Mouse (Mus musculus) limb, embryonic 14.5 days (tissue): ENCODE data around the gene Olfr1047. TPM values are rescaled to one million over a fixed set of nuclear protein-coding genes. Genes with fewer than 3 reads are reported as not detected.
"Not testable (repeated sequence)": the region's sequence is repeated elsewhere in the genome, so short reads cannot be mapped to it uniquely, and the experiment has no call there.

Source experiments
- ATAC-seq: fragments of 200-750 bp; cut with Nextera tagmentation; 2 replicates; pipeline ENCODE4 v1.8.0; 2017; ENCODE audit warnings: low read depth, moderate number of reproducible peaks, moderate TSS enrichment; ENCODE audit not compliant: low FRiP score
- DNase-seq: peaks from one replicate; pipeline ENCODE4 v3.0.0-alpha.2; 2015; ENCODE audit warnings: low spot score
- H3K27ac ChIP-seq: fragments of 300-500 bp; sonication (generic); replicated peaks from 2 replicates; pipeline ENCODE4 v1.5.1; 2014; ENCODE audit warnings: low read depth, mild to moderate bottlenecking, low read length, moderate library complexity, mixed read lengths
- H3K27me3 ChIP-seq: fragments of 300-500 bp; sonication (generic); 2 replicates; pipeline ENCODE4 v1.6.1; 2014; ENCODE audit warnings: low read length, mixed read lengths; ENCODE audit not compliant: control insufficient read depth, insufficient read depth
- H3K36me3 ChIP-seq: fragments of 300-500 bp; sonication (generic); 2 replicates; pipeline ENCODE4 v1.6.1; 2014; ENCODE audit warnings: mild to moderate bottlenecking, low read length, moderate library complexity, mixed read lengths; ENCODE audit not compliant: control insufficient read depth, insufficient read depth
- H3K4me1 ChIP-seq: fragments of 300-500 bp; sonication (generic); 2 replicates; pipeline ENCODE4 v1.6.1; 2014; ENCODE audit warnings: antibody characterized with exemption, low read length, mixed read lengths; ENCODE audit not compliant: control insufficient read depth, insufficient read depth
- H3K4me2 ChIP-seq: fragments of 300-500 bp; sonication (generic); replicated peaks from 2 replicates; pipeline ENCODE4 v1.6.1; 2014; ENCODE audit warnings: low read depth, mild to moderate bottlenecking, low read length, moderate library complexity; ENCODE audit not compliant: severe bottlenecking
- H3K4me3 ChIP-seq: fragments of 300-500 bp; sonication (generic); replicated peaks from 2 replicates; pipeline ENCODE4 v1.5.1; 2014; ENCODE audit warnings: low read length
- H3K9ac ChIP-seq: fragments of 300-500 bp; sonication (generic); 2 replicates; pipeline ENCODE4 v1.6.1; 2014; ENCODE audit warnings: mild to moderate bottlenecking, low read depth, low read length, moderate library complexity; ENCODE audit not compliant: severe bottlenecking
- H3K9me3 ChIP-seq: fragments of 300-500 bp; sonication (generic); 2 replicates; pipeline ENCODE4 v1.6.1; 2016; ENCODE audit warnings: low read length; ENCODE audit not compliant: control insufficient read depth
- POLR2A ChIP-seq: fragments of 200-500 bp; IDR thresholded peaks from 2 replicates; pipeline ENCODE4 v1.8.0; 2012; ENCODE audit warnings: inconsistent platforms, mild to moderate bottlenecking, moderate library complexity, borderline replicate concordance; ENCODE audit not compliant: insufficient read depth, insufficient read length; ENCODE audit errors: extremely low read depth
- WGBS: fragments of 180-500 bp; shearing (Covaris S2); extraction: QIAGEN DNeasy Blood & Tissue Kit; methylation state at CpG from one replicate; pipeline ENCODE4 v1.1.7; 2014; 5-methylcytosine and 5-hydroxymethylcytosine counted together
- polyA plus RNA-seq, 2 experiments: library from polyadenylated mRNA; depleted of rRNA in 1 of 2; stranded (reverse) in 1 of 2; unstranded in 1 of 2; fragments of >200 nt; fragmentation: Nextera tagmentation in 1 of 2; extraction: Ambion mirVana in 1 of 2; gene quantifications; 2 replicates each; pipeline versions ENCODE4 v1.2.1 to v1.2.3; 2012 to 2014

Olfr1047 gene
- not detected in 2 replicates for polyA plus RNA-seq (2012; rRNA removed)
- not detected in 2 replicates for polyA plus RNA-seq (2014; fragmentation: Nextera tagmentation; extraction: Ambion mirVana)

DNA sequence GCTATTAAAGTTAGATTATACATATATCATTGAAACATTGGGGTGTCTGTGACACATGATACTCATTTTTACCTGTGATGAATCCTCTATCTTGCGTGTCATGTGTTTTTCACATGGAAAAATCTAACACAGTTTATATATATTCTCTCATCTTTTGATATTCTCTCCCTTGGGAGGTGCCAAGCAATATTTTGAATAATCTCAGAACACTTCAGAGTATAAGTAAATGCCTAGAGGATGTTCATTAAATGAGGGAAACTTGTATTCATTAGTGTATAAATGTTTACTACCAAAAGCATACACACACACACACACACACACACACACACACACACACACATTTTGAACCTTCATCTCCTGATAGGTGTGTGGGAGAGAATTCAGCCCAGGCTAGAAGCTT lies at the start of gene Olfr1047:
Gene Olfr1047, minus strand, starts transcription at position 101 of the 400 bp plus-strand sequence.
- Histone ChIP-seq H3K36me3 (no peaks in the 10 kb centered on the region), H3K4me3 (no peak within 1 kb of the TSS), H3K4me1 (no peaks in the 10 kb centered on the region), H3K9me3 (no peaks in the 10 kb centered on the region), H3K4me2 (no peak within 1 kb of the TSS), H3K27ac (no peak within 1 kb of the TSS), H3K9ac (no peak within 1 kb of the TSS), H3K27me3 (no peaks in the 10 kb centered on the region)
- 89% methylated on average over 1 of the region's 1 CpGs for WGBS
- no peak for TF ChIP-seq POLR2A
- no peak for ATAC-seq
- no peak for DNase-seq

- H3K4me2 ChIP-seq, H3K36me3 ChIP-seq, H3K27ac ChIP-seq, H3K4me1 ChIP-seq, H3K27me3 ChIP-seq, H3K4me3 ChIP-seq, H3K9me3 ChIP-seq, DNase-seq, H3K9ac ChIP-seq, ATAC-seq: not testable (repeated sequence)
These were observed 47.8 kb upstream of the Olfr1047 start, which contains the start of gene Olfr1051 for GRCm38 (mm10) chr2:86278988-86279387. TSS of gene Olfr1051 (minus strand) at chr2:86279088.

- DNase-seq, ATAC-seq, H3K9me3 ChIP-seq, H3K4me2 ChIP-seq, H3K4me1 ChIP-seq, H3K9ac ChIP-seq, H3K36me3 ChIP-seq, H3K27me3 ChIP-seq, H3K27ac ChIP-seq, H3K4me3 ChIP-seq: not testable (repeated sequence)
These were observed 27.0 kb upstream of the Olfr1047 start, which contains the start of gene Olfr1049 for GRCm38 (mm10) chr2:86258228-86258627. TSS of gene Olfr1049 (minus strand) at chr2:86258328.

DNA sequence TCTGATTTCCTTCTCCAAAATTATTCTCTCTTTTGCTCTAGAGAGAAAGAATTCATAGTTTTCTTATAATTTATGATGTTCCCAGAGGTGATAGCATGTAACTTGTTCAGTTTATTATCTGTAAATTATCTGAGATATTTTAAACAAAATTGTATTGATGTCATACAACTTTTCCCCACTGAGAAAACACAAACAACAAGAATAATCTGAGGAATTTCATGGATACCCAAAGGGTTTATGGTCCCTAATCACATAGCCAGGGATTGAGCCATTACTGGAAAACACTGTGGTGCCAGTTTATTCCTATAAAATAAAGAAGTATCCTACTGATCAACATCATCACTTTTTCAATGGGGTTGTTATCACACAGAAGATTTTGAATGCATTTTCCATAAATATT lies 9.0 kb upstream of the Olfr1047 start, which contains the start of gene Olfr1048:
Gene Olfr1048, minus strand, starts transcription at position 101 of the 400 bp plus-strand sequence.
- Histone ChIP-seq H3K27ac (no peak within 1 kb of the TSS), H3K4me2 (no peak within 1 kb of the TSS), H3K36me3 (no peaks in the 10 kb centered on the region), H3K4me1 (no peaks in the 10 kb centered on the region), H3K9me3 (no peaks in the 10 kb centered on the region), H3K27me3 (no peaks in the 10 kb centered on the region), H3K9ac (no peak within 1 kb of the TSS), H3K4me3 (no peak within 1 kb of the TSS)
- TF ChIP-seq POLR2A = no peak
- ATAC-seq = no peak
- DNase-seq = no peak

DNA sequence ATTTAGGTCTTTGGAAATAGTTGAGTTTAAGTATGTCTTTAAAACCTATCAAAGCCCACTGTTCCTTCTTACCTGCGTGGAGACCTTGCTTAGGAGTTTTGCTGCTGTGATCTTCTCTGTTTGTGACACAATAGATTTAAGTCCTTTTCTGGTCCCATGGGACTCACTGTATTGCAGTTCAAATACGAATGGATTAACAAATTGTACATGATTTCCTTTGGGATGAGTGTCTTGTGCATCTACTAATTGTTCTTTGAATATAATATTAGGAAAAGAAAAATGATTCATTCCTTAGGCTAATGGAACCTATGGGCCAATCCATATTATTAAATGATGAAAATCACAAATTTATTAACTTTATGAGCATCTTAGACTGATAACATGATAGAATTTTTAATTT lies 12.0 kb downstream of the Olfr1047 start, which contains the start of gene Olfr1046:
Gene Olfr1046, minus strand, starts transcription at position 101 of the 400 bp plus-strand sequence.
- 70% methylated on average over 2 of the region's 2 CpGs for WGBS
- no peak within 1 kb of the TSS for H3K27ac ChIP-seq

GRCm38 (mm10) chr2:86202909-86203308 lies 28.3 kb downstream of the Olfr1047 start, which contains the start of gene Olfr1045:
TSS of gene Olfr1045 (minus strand) at chr2:86203009.
- Histone ChIP-seq H3K4me3 (no peak within 1 kb of the TSS), H3K4me1 (no peaks in the 10 kb centered on the region), H3K27me3 (no peaks in the 10 kb centered on the region), H3K9me3 (no peaks in the 10 kb centered on the region), H3K9ac (no peak within 1 kb of the TSS), H3K36me3 (no peaks in the 10 kb centered on the region), H3K4me2 (no peak within 1 kb of the TSS), H3K27ac (no peak within 1 kb of the TSS)
- ATAC-seq (no peak), DNase-seq (no peak)
- no peak for TF ChIP-seq POLR2A

More for the DNA sequence above, 12.0 kb downstream of the Olfr1047 start, which contains the start of gene Olfr1046:
- H3K9ac ChIP-seq = no peak within 1 kb of the TSS
- no peak within 1 kb of the TSS for H3K4me2 ChIP-seq
- ATAC-seq = no peak
- no peak for DNase-seq
- no peak for TF ChIP-seq POLR2A
- H3K9me3 ChIP-seq = no peaks in the 10 kb centered on the region
- H3K27me3 ChIP-seq = no peaks in the 10 kb centered on the region
- H3K4me1 ChIP-seq = no peaks in the 10 kb centered on the region
- H3K4me3 ChIP-seq = no peak within 1 kb of the TSS
- H3K36me3 ChIP-seq = no peaks in the 10 kb centered on the region
